Mouse (Mus musculus) E14TG2a.4 (cell line): ENCODE results near the gene Ppfibp2.
A peak's percentile ranks its signal among the peaks of the same experiment; 100 is the strongest.

Experiments
- H3K27me3 ChIP-seq: 2 replicates; pipeline ENCODE4 v1.6.1; 2014; ENCODE audit warnings: low read length, control low read depth; ENCODE audit not compliant: insufficient read depth
- H3K36me3 ChIP-seq: 2 replicates; pipeline ENCODE4 v1.6.1; 2014; ENCODE audit warnings: low read length, control low read depth; ENCODE audit not compliant: insufficient read depth
- H3K4me1 ChIP-seq: replicated peaks from 2 replicates; pipeline ENCODE4 v1.6.1; 2014; ENCODE audit warnings: low read depth, low read length, control low read depth
- H3K4me3 ChIP-seq: replicated peaks from 2 replicates; pipeline ENCODE4 v1.5.1; 2014; ENCODE audit warnings: mild to moderate bottlenecking, low read length
- H3K9me3 ChIP-seq: 2 replicates; pipeline ENCODE4 v1.6.1; 2014; ENCODE audit warnings: low read length, control low read depth
- CTCF ChIP-seq: conservative IDR thresholded peaks from 2 replicates; pipeline ENCODE4 v1.5.1; 2014; ENCODE audit warnings: low read length
- NANOG ChIP-seq: IDR thresholded peaks from 2 replicates; pipeline ENCODE4 v1.6.1; 2014; ENCODE audit warnings: borderline replicate concordance, low read length, mixed read lengths
- POU5F1 ChIP-seq: IDR thresholded peaks from 2 replicates; pipeline ENCODE4 v1.6.1; 2014; ENCODE audit warnings: low read length, borderline replicate concordance

Gene Ppfibp2

DNA sequence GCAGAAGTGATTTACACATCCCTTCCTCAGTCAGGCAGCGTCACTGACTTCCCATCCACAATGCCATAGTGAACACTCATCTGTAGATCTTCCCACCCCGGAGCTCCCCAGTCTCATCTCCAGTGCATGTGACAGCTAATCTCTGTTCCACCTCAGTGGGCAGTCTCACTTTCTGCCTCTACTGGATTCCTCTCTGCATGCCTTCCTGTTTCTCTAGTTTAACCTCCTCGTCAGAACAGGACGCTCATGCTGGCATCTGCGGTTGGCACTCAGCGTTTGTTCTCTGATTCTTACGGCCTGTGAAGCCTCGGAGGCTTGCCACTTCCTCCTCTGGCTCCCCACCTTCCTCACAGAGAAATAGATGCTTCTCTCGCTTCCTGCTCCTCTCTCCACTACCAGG is 112.6 kb downstream of the Ppfibp2 start:
- Histone ChIP-seq H3K36me3 (no peaks in the 10 kb centered on the region), H3K4me3 (no peak overlapping the region), H3K27me3 (no peaks in the 10 kb centered on the region), H3K9me3 (no peaks in the 10 kb centered on the region), H3K4me1 (peaks cover 59% of the 10 kb centered on the region)
- TF ChIP-seq CTCF (no peak), NANOG (no peak), POU5F1 (no peak)

DNA sequence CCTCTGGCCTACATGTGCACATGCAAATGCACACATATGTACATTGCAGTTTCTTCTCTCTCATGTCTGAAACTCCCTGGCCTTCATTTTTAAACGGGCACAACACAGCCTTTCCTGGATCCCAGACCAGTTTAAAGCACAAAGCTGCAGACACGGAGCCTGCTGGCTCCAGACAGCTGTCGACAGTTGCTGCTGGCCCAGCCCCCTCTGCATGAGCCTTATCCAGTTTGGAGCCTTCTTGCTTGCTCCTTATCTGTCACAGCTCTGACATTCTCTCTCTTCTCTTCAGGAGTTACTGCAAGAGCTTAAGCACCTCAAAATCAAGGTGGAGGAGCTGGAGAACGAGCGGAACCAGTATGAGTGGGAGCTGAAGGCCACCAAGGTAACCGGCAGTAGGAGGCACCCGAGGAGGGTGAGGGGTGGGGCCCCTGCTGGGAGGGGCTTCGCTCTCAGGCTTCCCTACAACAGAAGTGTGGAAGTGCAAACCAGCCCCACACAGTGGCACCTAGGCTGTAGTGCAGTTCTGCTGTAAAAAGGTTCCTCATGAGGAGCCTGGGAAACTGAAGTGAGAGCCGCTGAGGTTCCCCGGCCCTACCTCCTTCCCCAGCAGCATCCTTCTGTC is 113.6 kb downstream of the Ppfibp2 start:
- H3K36me3 ChIP-seq = no peaks in the 10 kb centered on the region
- H3K27me3 ChIP-seq = no peaks in the 10 kb centered on the region
- peak overlapping the region; percentile 39 for H3K4me3 ChIP-seq
- TF ChIP-seq NANOG (no peak), CTCF (peak; percentile 42)
- peaks cover 50% of the 10 kb centered on the region for H3K4me1 ChIP-seq
- no peaks in the 10 kb centered on the region for H3K9me3 ChIP-seq

DNA sequence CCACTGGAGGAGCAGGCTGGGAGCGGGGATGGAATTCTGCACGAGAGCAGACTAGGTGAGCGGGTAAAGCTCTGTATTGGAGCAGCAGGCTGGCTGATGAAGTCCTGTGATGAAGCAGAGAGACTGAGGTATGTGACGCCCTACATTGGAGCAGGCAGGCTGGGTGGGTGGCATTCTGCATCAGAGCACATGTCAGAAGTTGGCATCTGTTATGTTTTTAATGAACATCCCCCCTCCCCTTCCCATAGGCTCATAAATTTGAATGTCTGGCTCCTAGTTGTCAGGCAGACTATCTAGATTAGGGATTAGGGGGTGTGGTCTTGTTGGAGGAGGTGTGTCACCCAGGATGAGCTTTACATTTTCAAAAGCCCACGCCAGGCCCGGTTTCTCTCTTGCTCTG is 117.7 kb downstream of the Ppfibp2 start:
- TF ChIP-seq POU5F1 (no peak), CTCF (no peak)
- no peak overlapping the region for H3K4me3 ChIP-seq
- peaks cover 12% of the 10 kb centered on the region for H3K9me3 ChIP-seq
- no peaks in the 10 kb centered on the region for H3K27me3 ChIP-seq
- peaks cover 14% of the 10 kb centered on the region for H3K36me3 ChIP-seq
- H3K4me1 ChIP-seq = peaks cover 12% of the 10 kb centered on the region

DNA sequence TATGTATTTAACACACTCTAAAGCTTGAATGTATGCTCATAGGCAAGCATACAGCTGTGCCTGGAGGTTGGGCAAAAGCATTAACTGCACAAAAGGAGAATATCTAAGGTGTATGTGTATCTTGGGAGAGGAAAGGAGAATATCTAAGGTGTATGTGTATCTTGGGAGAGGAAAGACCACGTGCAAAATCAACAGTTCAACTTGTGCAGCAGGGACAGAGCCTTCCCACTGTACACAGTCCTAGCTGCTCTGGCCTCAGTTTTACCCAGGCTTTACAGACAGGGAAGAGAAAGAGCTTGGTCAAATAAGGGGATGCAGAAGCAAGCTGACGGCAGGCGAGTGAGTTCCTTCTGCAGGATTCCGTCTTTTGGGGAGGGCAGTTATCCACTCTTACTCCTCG is 119.1 kb downstream of the Ppfibp2 start:
- TF ChIP-seq POU5F1 (no peak), CTCF (no peak), NANOG (no peak)
- no peaks in the 10 kb centered on the region for H3K27me3 ChIP-seq
- no peaks in the 10 kb centered on the region for H3K4me1 ChIP-seq

DNA sequence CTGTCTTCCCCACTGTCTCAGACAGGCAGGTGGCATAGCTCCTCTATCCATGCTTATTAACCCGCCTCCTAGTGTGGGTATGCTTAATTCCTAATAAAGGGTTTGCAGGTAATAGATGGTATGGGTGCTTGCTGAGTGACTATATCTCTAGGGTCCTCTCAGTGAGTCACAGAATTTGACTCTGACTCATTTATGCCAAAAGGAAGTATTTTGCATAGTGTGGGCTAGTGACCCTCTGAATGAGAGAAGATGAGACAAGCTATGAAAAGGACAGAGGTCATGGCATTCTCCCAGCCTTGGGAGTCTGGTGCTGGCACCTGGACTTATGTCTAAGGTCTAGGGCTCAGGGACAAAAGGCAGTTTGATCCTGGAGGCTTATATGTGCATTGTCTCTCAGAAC is 125.8 kb downstream of the Ppfibp2 start:
- Histone ChIP-seq H3K4me1 (no peaks in the 10 kb centered on the region), H3K4me3 (no peak overlapping the region), H3K36me3 (peaks cover 33% of the 10 kb centered on the region), H3K9me3 (peaks cover 20% of the 10 kb centered on the region), H3K27me3 (no peaks in the 10 kb centered on the region)
- no peak for TF ChIP-seq CTCF
- no peak for TF ChIP-seq NANOG
- no peak for TF ChIP-seq POU5F1

More for the DNA sequence above, 119.1 kb downstream of the Ppfibp2 start:
- H3K9me3 ChIP-seq = peaks cover 12% of the 10 kb centered on the region
- no peak overlapping the region for H3K4me3 ChIP-seq
- H3K36me3 ChIP-seq = peaks cover 14% of the 10 kb centered on the region

DNA sequence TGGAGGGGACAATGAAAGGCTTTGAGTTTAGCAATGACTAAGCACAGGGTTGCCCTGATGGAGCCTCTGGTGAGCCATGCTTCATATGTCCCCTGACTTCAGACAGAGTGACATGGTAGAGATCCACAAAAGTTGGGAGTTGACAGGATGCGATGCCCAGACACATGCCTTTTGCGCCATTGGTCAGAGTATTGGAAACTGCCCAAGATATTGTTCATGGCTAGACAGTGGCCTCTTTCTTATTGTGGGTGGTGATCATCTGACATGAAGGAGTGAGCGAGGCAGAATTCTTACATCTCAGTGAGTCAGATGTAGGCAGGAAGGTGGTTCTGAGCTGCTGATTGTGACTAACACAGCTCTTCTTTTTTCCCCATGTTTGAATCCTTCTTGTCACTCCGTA is 127.5 kb downstream of the Ppfibp2 start:
- Histone ChIP-seq H3K4me1 (peaks cover 1% of the 10 kb centered on the region; the same call in 1 of the 2 replicates), H3K9me3 (peaks cover 9% of the 10 kb centered on the region), H3K4me3 (no peak overlapping the region), H3K27me3 (no peaks in the 10 kb centered on the region), H3K36me3 (peaks cover 20% of the 10 kb centered on the region)
- TF ChIP-seq CTCF (no peak), POU5F1 (no peak), NANOG (no peak)

DNA sequence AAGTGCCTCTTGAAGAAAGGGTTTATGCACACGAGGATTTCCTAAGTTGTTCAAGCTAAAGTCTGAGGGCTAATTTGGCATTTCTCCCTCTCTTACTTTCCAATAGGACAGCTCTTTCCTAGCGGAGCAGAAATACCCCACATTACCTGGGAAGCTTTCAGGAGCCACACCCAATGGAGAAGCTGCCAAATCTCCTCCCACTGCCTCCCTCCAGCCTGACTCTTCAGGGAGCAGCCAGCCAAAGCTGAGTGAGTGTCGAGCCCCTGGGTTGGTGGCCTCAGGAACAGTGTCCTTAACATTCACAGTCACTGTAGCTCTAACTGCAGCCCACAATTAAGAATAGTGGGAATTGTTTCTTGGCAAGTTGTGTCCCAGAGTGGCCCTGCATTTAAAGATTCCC is 132.5 kb downstream of the Ppfibp2 start:
- Histone ChIP-seq H3K36me3 (peaks cover 31% of the 10 kb centered on the region), H3K9me3 (peaks cover 8% of the 10 kb centered on the region; the same call in 1 of the 2 replicates), H3K27me3 (no peaks in the 10 kb centered on the region), H3K4me1 (peaks cover 3% of the 10 kb centered on the region; the same call in 1 of the 2 replicates), H3K4me3 (no peak overlapping the region)
- no peak for TF ChIP-seq NANOG
- TF ChIP-seq POU5F1 = no peak
- no peak for TF ChIP-seq CTCF

DNA sequence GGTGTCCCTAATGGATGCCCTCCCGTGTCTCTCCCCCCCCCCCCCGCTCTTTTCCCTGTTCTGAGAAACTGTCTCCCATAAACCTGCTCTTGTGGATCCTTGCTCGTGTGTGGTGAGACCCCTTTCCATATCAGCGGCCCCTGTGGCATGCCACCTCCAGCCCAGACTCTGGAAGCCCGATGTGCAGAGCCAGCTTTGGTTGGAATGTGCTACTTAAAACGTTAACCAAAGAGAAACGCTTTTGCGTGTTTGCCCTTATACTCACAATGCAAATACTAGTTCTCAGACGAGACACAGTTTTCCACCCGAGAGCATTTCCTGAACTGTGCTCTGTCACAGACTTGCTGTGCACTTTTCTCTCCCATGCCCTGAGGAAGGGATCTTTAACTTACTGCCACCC is 135.6 kb downstream of the Ppfibp2 start:
- Histone ChIP-seq H3K4me3 (no peak overlapping the region), H3K27me3 (no peaks in the 10 kb centered on the region), H3K4me1 (peaks cover 3% of the 10 kb centered on the region; the same call in 1 of the 2 replicates), H3K36me3 (peaks cover 27% of the 10 kb centered on the region), H3K9me3 (0 out of 2 replicates have a peak, but pooled peaks cover 1% of the 10 kb centered on the region)
- TF ChIP-seq CTCF = no peak
- TF ChIP-seq POU5F1 = no peak
- no peak for TF ChIP-seq NANOG

DNA sequence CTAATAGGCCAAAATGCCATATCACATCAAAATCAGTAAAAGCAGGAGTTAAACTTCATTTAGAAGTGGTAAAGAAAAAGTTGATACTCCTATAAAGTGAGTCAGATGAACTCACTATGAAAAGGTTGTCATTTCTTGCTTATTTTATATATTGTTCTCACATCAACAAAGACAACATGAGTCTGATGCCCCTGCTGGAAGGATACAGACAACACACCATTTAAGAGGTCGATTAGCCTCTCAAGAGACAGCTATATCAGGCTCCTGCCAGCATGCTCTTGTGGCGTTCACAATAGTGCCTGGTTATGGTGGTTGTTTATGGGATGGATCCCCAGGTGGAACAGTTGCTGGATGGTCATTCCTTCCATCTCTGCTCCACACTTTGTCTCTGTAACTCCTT is 138.2 kb downstream of the Ppfibp2 start:
- Histone ChIP-seq H3K36me3 (peaks cover 25% of the 10 kb centered on the region), H3K4me3 (no peak overlapping the region), H3K9me3 (no peaks in the 10 kb centered on the region), H3K4me1 (no peaks in the 10 kb centered on the region), H3K27me3 (no peaks in the 10 kb centered on the region)
- TF ChIP-seq NANOG = no peak
- TF ChIP-seq CTCF = no peak
- no peak for TF ChIP-seq POU5F1
